8 mouse cellular contexts compared by ENCODE assay signal in the genomic region with DNA sequence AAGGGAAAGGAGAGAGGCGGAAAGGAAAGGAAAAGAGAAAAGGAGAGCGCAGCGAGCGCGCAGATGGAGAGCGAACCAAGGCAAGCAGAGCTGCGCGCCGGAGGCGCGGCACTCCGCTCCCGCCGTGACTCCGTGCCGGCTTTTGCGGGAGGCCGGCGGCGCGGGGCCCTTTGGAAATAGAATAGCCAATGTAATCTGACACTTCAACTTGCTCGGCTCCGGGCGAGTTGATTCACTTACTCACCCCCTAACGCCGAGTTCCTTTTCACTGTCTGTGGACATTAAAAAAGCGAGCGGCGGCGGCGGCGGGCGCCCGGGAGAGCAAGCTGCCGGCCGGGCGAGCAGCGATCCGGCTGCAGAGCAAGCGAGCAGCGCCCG. TPM values are rescaled to one million over a fixed set of nuclear protein-coding genes. Genes with fewer than 3 reads are reported as not detected.
DNase-seq lines count a peak whose midpoint lies in the region; ATAC-seq lines count a peak whose summit lies in the region.

Zmiz1 (plus strand) TSS at position 170 of the 378 bp plus-strand sequence.

- peak within 1 kb of the TSS; percentile 96 for H3K4me3 ChIP-seq in forebrain, embryonic 13.5 days
- H3K4me3 ChIP-seq in liver, embryonic 16.5 days (ENCODE audit: low read depth, low read length) = peak within 1 kb of the TSS; percentile 77
- peak within 1 kb of the TSS; percentile 97 for H3K4me3 ChIP-seq in neural tube, embryonic 12.5 days

- H3K36me3 ChIP-seq in forebrain, embryonic 13.5 days (ENCODE audit: poor library complexity, severe bottlenecking) = no peaks in the 10 kb centered on the region
- no peaks in the 10 kb centered on the region for H3K36me3 ChIP-seq in liver, embryonic 16.5 days (ENCODE audit: control insufficient read depth, insufficient read depth)
- no peaks in the 10 kb centered on the region for H3K36me3 ChIP-seq in neural tube, embryonic 12.5 days

- intact Hi-C loops in heart, postnatal 10 days (cut with DNase I) = loop anchor here (1.0 to 5.0 kb wide), 6 partner anchors 81 to 957 kb away; no protein-coding TSS in a partner anchor

- 1% methylated on average over 42 of the region's 42 CpGs for WGBS in forebrain, embryonic 13.5 days
- under 1% methylated on average over 42 of the region's 42 CpGs for WGBS in liver, embryonic 16.5 days (ENCODE audit: insufficient replicate concordance)
- under 1% methylated on average over 42 of the region's 42 CpGs for WGBS in neural tube, embryonic 12.5 days

- H3K27ac ChIP-seq in forebrain, embryonic 13.5 days = peak within 1 kb of the TSS; percentile 99
- H3K27ac ChIP-seq in liver, embryonic 16.5 days (ENCODE audit: low read length) = peak within 1 kb of the TSS; percentile 93
- peak within 1 kb of the TSS; percentile 99 for H3K27ac ChIP-seq in neural tube, embryonic 12.5 days

- H3K4me1 ChIP-seq in forebrain, embryonic 13.5 days = peaks cover 56% of the 10 kb centered on the region
- peaks cover 38% of the 10 kb centered on the region for H3K4me1 ChIP-seq in liver, embryonic 16.5 days (ENCODE audit: control insufficient read depth, low read depth, low read length)
- peaks cover 47% of the 10 kb centered on the region for H3K4me1 ChIP-seq in neural tube, embryonic 12.5 days

- no peaks in the 10 kb centered on the region for H3K9me3 ChIP-seq in forebrain, embryonic 13.5 days (replicated peaks)
- H3K9me3 ChIP-seq in liver, embryonic 16.5 days (replicated peaks; ENCODE audit: control insufficient read depth, low read length) = no peaks in the 10 kb centered on the region
- no peaks in the 10 kb centered on the region for H3K9me3 ChIP-seq in neural tube, embryonic 12.5 days

- peak within 1 kb of the TSS; percentile 100 for H3K9ac ChIP-seq in forebrain, embryonic 13.5 days
- peak within 1 kb of the TSS; percentile 77 for H3K9ac ChIP-seq in liver, embryonic 16.5 days (ENCODE audit: low read depth, low read length)
- peak within 1 kb of the TSS; percentile 99 for H3K9ac ChIP-seq in neural tube, embryonic 12.5 days

- DNase-seq in CD4-positive, CD25-positive, alpha-beta regulatory T cell, adult 2 months (ENCODE audit: low read depth, low spot score) = peak; percentile 88
- DNase-seq in c-Kit-positive CD71-positive TER-119-positive erythroid progenitor cells, embryonic 14.5 days (ENCODE audit: low spot score) = peak; percentile 71
- DNase-seq in heart, postnatal 10 days = peak; percentile 94 to 95
- peak; percentile 93 to 95 for DNase-seq in kidney, postnatal 4 days
- DNase-seq in telencephalon, adult 2 months (ENCODE audit: low read depth, low spot score) = peak; percentile 77

- peak; percentile 48 for ATAC-seq in forebrain, embryonic 13.5 days
- peak; percentile 59 for ATAC-seq in liver, embryonic 16.5 days (ENCODE audit: low read depth)
- peak; percentile 42 for ATAC-seq in neural tube, embryonic 12.5 days (ENCODE audit: low FRiP score, low read depth)

- H3K4me2 ChIP-seq in forebrain, embryonic 13.5 days = peak within 1 kb of the TSS; percentile 94
- peak within 1 kb of the TSS; percentile 75 for H3K4me2 ChIP-seq in liver, embryonic 16.5 days (ENCODE audit: low read depth, low read length)
- H3K4me2 ChIP-seq in neural tube, embryonic 12.5 days (replicated peaks) = peak within 1 kb of the TSS; percentile 96

- H3K27me3 ChIP-seq in forebrain, embryonic 13.5 days = no peaks in the 10 kb centered on the region
- H3K27me3 ChIP-seq in liver, embryonic 16.5 days (ENCODE audit: control insufficient read depth, insufficient read depth, low read depth, low read length) = peaks cover 58% of the 10 kb centered on the region
- H3K27me3 ChIP-seq in neural tube, embryonic 12.5 days (replicated peaks) = no peaks in the 10 kb centered on the region

RNA-seq across cellular contexts. Expression of gene Zmiz1, which starts in this region (rescaled TPM):
- 57.2 and 61.3 TPM in 2 replicates for polyA plus RNA-seq in forebrain, embryonic 13.5 days (2015; fragmentation: Nextera tagmentation; extraction: Ambion mirVana)
- total RNA-seq in heart, postnatal 10 days (2021) = 10 to 100 TPM; 70.9 to 72.0 TPM
- 4.1 and 6.1 TPM in 2 replicates for polyA plus RNA-seq in liver, embryonic 16.5 days (2015; fragmentation: Nextera tagmentation; extraction: Ambion mirVana)
- 62.2 and 63.4 TPM in 2 replicates for polyA plus RNA-seq in neural tube, embryonic 12.5 days (2016; fragmentation: Nextera tagmentation; extraction: Ambion mirVana)

Comparison
In these comparisons a context has a peak if more than half of its experiments do, and no peak if none do; other contexts are left out.
1. Peak in every context shown above with its lines: DNase-seq, ATAC-seq, H3K4me3 ChIP-seq and H3K27ac ChIP-seq.